In the genomic region with DNA sequence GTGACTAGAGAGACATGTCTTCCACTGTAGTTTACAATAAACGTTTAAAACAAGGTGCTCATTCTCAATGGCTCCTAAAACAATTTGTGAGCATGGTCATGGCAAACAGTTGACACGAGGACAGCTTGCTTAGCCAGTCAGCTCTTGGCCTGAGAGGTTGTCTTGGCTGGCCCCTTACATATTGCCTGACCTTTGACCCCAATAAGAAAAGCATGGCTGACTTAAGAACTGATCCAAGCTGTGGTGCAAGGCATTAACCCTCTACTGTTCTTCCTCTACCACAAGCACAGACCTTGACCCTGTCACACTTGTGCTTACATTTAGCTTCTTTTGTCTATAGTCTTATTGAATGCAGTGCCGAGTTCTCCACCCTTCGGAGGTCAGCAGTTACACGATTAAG, we compare ENCODE assay signal across 11 mouse cellular contexts. TPM values are rescaled to one million over a fixed set of nuclear protein-coding genes. Genes with fewer than 3 reads are reported as not detected.
DNase-seq lines count a peak whose midpoint lies in the region; ATAC-seq and TF ChIP-seq lines count a peak whose summit lies in the region.
"Had no signal": no experiment of that assay in that cellular context is flagged by ENCODE, and none has a peak within 500 bp of the region (broad histone marks: within the 10 kb centered on the region; RNA-seq: fewer than 3 reads in every experiment).

No protein-coding gene starts in this region.

- no peak overlapping the region for H3K9ac ChIP-seq in heart, postnatal 0 days (replicated peaks; ENCODE audit: low read depth, low read length)
- no peak overlapping the region for H3K9ac ChIP-seq in embryonic facial prominence, embryonic 11.5 days (replicated peaks; ENCODE audit: low read length)
- H3K9ac ChIP-seq in hindbrain, embryonic 13.5 days, result no peak overlapping the region
- no peak overlapping the region for H3K9ac ChIP-seq in midbrain, embryonic 16.5 days (ENCODE audit: low read depth, low read length)

- H3K9me3 ChIP-seq in heart, postnatal 0 days (replicated peaks; ENCODE audit: control insufficient read depth, low read length), result no peaks in the 10 kb centered on the region
- no peaks in the 10 kb centered on the region for H3K9me3 ChIP-seq in embryonic facial prominence, embryonic 11.5 days (replicated peaks; ENCODE audit: control insufficient read depth, low read length)
- H3K9me3 ChIP-seq in hindbrain, embryonic 13.5 days, result no peaks in the 10 kb centered on the region
- no peaks in the 10 kb centered on the region for H3K9me3 ChIP-seq in midbrain, embryonic 16.5 days (replicated peaks; ENCODE audit: control insufficient read depth, low read length, poor library complexity, severe bottlenecking)

- no peak overlapping the region for H3K4me2 ChIP-seq in heart, postnatal 0 days (ENCODE audit: low read depth, low read length)
- H3K4me2 ChIP-seq in embryonic facial prominence, embryonic 11.5 days (ENCODE audit: low read depth, low read length), result no peak overlapping the region
- no peak overlapping the region for H3K4me2 ChIP-seq in hindbrain, embryonic 13.5 days
- no peak overlapping the region for H3K4me2 ChIP-seq in midbrain, embryonic 16.5 days (ENCODE audit: low read length)

- TF ChIP-seq CTCF in heart, postnatal 0 days (IDR thresholded peaks at IDR 0.05; ENCODE audit: low read depth), result no peak

- WGBS in heart, postnatal 0 days, result 83% methylated on average over 5 of the region's 5 CpGs
- WGBS in embryonic facial prominence, embryonic 11.5 days, result 44% methylated on average over 5 of the region's 5 CpGs
- WGBS in hindbrain, embryonic 13.5 days, result 24% methylated on average over 5 of the region's 5 CpGs
- 39% methylated on average over 5 of the region's 5 CpGs for WGBS in midbrain, embryonic 16.5 days

- H3K36me3 ChIP-seq in heart, postnatal 0 days (replicated peaks; ENCODE audit: control insufficient read depth, insufficient read depth, low read length), result no peaks in the 10 kb centered on the region
- H3K36me3 ChIP-seq in embryonic facial prominence, embryonic 11.5 days (replicated peaks; ENCODE audit: control insufficient read depth, insufficient read depth, low read depth, low read length), result no peaks in the 10 kb centered on the region
- no peaks in the 10 kb centered on the region for H3K36me3 ChIP-seq in hindbrain, embryonic 13.5 days
- no peaks in the 10 kb centered on the region for H3K36me3 ChIP-seq in midbrain, embryonic 16.5 days (ENCODE audit: control insufficient read depth, insufficient read depth, low read length)

- no peak overlapping the region for H3K4me3 ChIP-seq in heart, postnatal 0 days (ENCODE audit: low read depth, low read length)
- no peak overlapping the region for H3K4me3 ChIP-seq in embryonic facial prominence, embryonic 11.5 days (ENCODE audit: low read depth, low read length)
- no peak overlapping the region for H3K4me3 ChIP-seq in hindbrain, embryonic 13.5 days
- H3K4me3 ChIP-seq in midbrain, embryonic 16.5 days (ENCODE audit: low read depth, low read length), result no peak overlapping the region
- H3K4me3 ChIP-seq: erythroblast, embryonic 14.5 days had no signal

- intact Hi-C loops in heart, postnatal 25 days (cut with DNase I), result no loop called here

- no peak for DNase-seq in heart, postnatal 0 days (ENCODE audit: low spot score)
- DNase-seq in heart, postnatal 25 days (ENCODE audit: low spot score), result no peak
- DNase-seq in embryonic facial prominence, embryonic 11.5 days (ENCODE audit: low spot score), result no peak
- DNase-seq in urinary bladder, adult 18-20 months (ENCODE audit: low spot score in 2 of 2), result no peak
- no peak for DNase-seq in thymus, adult 18-20 months
- no peak for DNase-seq in left cerebral cortex, adult 18-20 months (ENCODE audit: low spot score in 2 of 2)
- DNase-seq: adrenal gland, postnatal 36 days; retina, postnatal 1 day had no signal

- H3K27ac ChIP-seq in heart, postnatal 0 days (ENCODE audit: low read depth), result peak overlapping the region; percentile 93
- 0 out of 2 replicates have a peak overlapping the region, but pooled peaks have one; percentile 37 for H3K27ac ChIP-seq in embryonic facial prominence, embryonic 11.5 days (replicated peaks; ENCODE audit: low read depth, low read length)
- H3K27ac ChIP-seq in hindbrain, embryonic 13.5 days, result peak overlapping the region; percentile 94
- peak overlapping the region; percentile 92 for H3K27ac ChIP-seq in midbrain, embryonic 16.5 days (ENCODE audit: low read length)

- H3K4me1 ChIP-seq in heart, postnatal 0 days (ENCODE audit: control insufficient read depth, insufficient read depth), result peaks cover 32% of the 10 kb centered on the region
- H3K4me1 ChIP-seq in embryonic facial prominence, embryonic 11.5 days (ENCODE audit: control insufficient read depth, insufficient read depth, low read length), result peaks cover 15% of the 10 kb centered on the region
- peaks cover 45% of the 10 kb centered on the region for H3K4me1 ChIP-seq in hindbrain, embryonic 13.5 days (replicated peaks)
- peaks cover 34% of the 10 kb centered on the region for H3K4me1 ChIP-seq in midbrain, embryonic 16.5 days (ENCODE audit: control insufficient read depth, insufficient read depth, low read length)

- ATAC-seq in heart, postnatal 0 days (ENCODE audit: insufficient read depth, low read depth), result no peak
- ATAC-seq in embryonic facial prominence, embryonic 11.5 days (replicated peaks; ENCODE audit: insufficient number of reproducible peaks, low FRiP score, low TSS enrichment, low read depth), result no peak
- no peak for ATAC-seq in hindbrain, embryonic 13.5 days (ENCODE audit: low FRiP score)
- ATAC-seq in midbrain, embryonic 16.5 days, result no peak

- H3K27me3 ChIP-seq in heart, postnatal 0 days (ENCODE audit: control insufficient read depth, insufficient read depth, low read length), result no peaks in the 10 kb centered on the region
- H3K27me3 ChIP-seq in embryonic facial prominence, embryonic 11.5 days (ENCODE audit: control insufficient read depth, insufficient read depth, low read length), result no peaks in the 10 kb centered on the region
- H3K27me3 ChIP-seq in hindbrain, embryonic 13.5 days, result no peaks in the 10 kb centered on the region
- H3K27me3 ChIP-seq in midbrain, embryonic 16.5 days (ENCODE audit: control insufficient read depth, insufficient read depth, low read depth, low read length), result no peaks in the 10 kb centered on the region

- no peak for TF ChIP-seq EP300 in heart, postnatal 0 days (IDR thresholded peaks at IDR 0.05; ENCODE audit: low read depth)

RNA-seq across cellular contexts. Expression of a gene that starts 48.0 kb away (rescaled TPM):
- 6.4 and 9.9 TPM in 2 replicates for total RNA-seq in heart, postnatal 0 days (2014; rRNA removed; ENCODE audit: low replicate concordance)
- polyA plus RNA-seq in heart, postnatal 0 days (2015; fragmentation: Nextera tagmentation; extraction: Ambion mirVana), result 6.3 and 6.4 TPM in 2 replicates
- 1 to 10 TPM; 5.0 to 8.0 TPM for total RNA-seq in heart, postnatal 25 days (2021)
- polyA plus RNA-seq in embryonic facial prominence, embryonic 11.5 days (2014; fragmentation: Nextera tagmentation; extraction: Ambion mirVana), result 12.5 and 15.9 TPM in 2 replicates
- polyA plus RNA-seq in hindbrain, embryonic 13.5 days (2015; fragmentation: Nextera tagmentation; extraction: Ambion mirVana), result 8.6 TPM in 2 replicates
- polyA plus RNA-seq in midbrain, embryonic 16.5 days (2015; fragmentation: Nextera tagmentation; extraction: Ambion mirVana), result 5.2 and 6.7 TPM in 2 replicates
- total RNA-seq in left cerebral cortex, adult 18-20 months (2021), result 1 to 10 TPM in 1 of 2 experiments, under 1 TPM in 1; 0.91 to 1.3 TPM

Comparison
In these comparisons a context has a peak if more than half of its experiments do, and no peak if none do; other contexts are left out.
1. H3K27ac ChIP-seq: peak in every context shown above with its lines; median percentile 94 in hindbrain, embryonic 13.5 days; 93 in heart, postnatal 0 days; 92 in midbrain, embryonic 16.5 days; 37 in embryonic facial prominence, embryonic 11.5 days.